Mouse (Mus musculus): Measurements from ENCODE around the gene Galnt7.

GRCm38 (mm10) chr8:57628787-57629664, 23.8 kb downstream of the Galnt7 start:
- TF ChIP-seq CTCF (IDR thresholded peaks at IDR 0.05; ENCODE audit: low read depth, low read length), result no peak
- no peak for TF ChIP-seq POLR2A (IDR thresholded peaks at IDR 0.05; ENCODE audit: extremely low read depth, insufficient read depth, low read length)
